Mouse (Mus musculus): ENCODE data around the gene 4930558C23Rik. TPM values are rescaled to one million over a fixed set of nuclear protein-coding genes. Genes with fewer than 3 reads are reported as not detected.

The 4930558C23Rik gene
- polyA plus RNA-seq, 1 experiment, result not detected

- H3K4me1 ChIP-seq (ENCODE audit: control insufficient read depth, insufficient read depth, insufficient read length, low read length), result no peaks in the 10 kb centered on the region
- H3K27me3 ChIP-seq (ENCODE audit: control insufficient read depth, insufficient read depth, low read length), result no peaks in the 10 kb centered on the region
- H3K4me3 ChIP-seq (ENCODE audit: low read depth, low read length), result no peak overlapping the region
- TF ChIP-seq CTCF (IDR thresholded peaks at IDR 0.05; ENCODE audit: extremely low read depth, insufficient read length, insufficient replicate concordance, low read depth, low read length) (no peak), POLR2A (IDR thresholded peaks at IDR 0.05; ENCODE audit: low read depth, low read length) (no peak)
- no peak overlapping the region for H3K27ac ChIP-seq (ENCODE audit: insufficient read depth, low read depth, low read length)
- peaks cover 64% of the 10 kb centered on the region for H3K36me3 ChIP-seq (ENCODE audit: control insufficient read depth, insufficient read depth, low read length)
- 91% methylated on average over 4 of the region's 4 CpGs for WGBS
These were observed 64.4 kb downstream of the 4930558C23Rik start for GRCm38 (mm10) chr3:95338251-95338650.

DNA sequence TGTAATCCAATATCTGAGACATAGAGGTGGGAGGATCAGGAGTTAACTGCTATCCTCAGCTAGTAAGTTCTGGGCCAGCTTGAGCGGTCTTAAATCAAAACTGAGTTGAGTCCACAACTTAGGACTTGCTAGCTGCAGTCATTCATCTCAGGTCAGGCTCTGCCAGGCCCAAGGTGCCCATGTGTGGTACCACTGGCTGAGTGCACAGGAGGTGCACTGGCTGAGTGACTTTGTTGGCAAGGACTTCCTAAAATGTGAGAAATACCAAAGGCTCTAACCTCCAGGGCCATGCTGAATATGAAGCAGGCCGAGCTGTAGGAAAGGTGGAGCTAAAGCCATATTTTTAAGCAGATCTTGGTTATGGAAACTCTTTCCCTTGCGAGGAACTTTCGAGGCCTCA, 65.3 kb downstream of the 4930558C23Rik start:
- H3K4me3 ChIP-seq (ENCODE audit: low read depth, low read length), result no peak overlapping the region
- H3K36me3 ChIP-seq (ENCODE audit: control insufficient read depth, insufficient read depth, low read length), result peaks cover 63% of the 10 kb centered on the region
- H3K27me3 ChIP-seq (ENCODE audit: control insufficient read depth, insufficient read depth, low read length), result no peaks in the 10 kb centered on the region
- H3K4me1 ChIP-seq (ENCODE audit: control insufficient read depth, insufficient read depth, insufficient read length, low read length), result no peaks in the 10 kb centered on the region
- TF ChIP-seq CTCF (IDR thresholded peaks at IDR 0.05; ENCODE audit: extremely low read depth, insufficient read length, insufficient replicate concordance, low read depth, low read length) (no peak), POLR2A (IDR thresholded peaks at IDR 0.05; ENCODE audit: low read depth, low read length) (no peak)
- WGBS, result 93% methylated on average over 4 of the region's 4 CpGs
- H3K27ac ChIP-seq (ENCODE audit: insufficient read depth, low read depth, low read length), result no peak overlapping the region

Other genes with a start within 250 kb of the 4930558C23Rik start
- gene Sema6c, start 242.4 kb downstream of the 4930558C23Rik start, polyA plus RNA-seq (2012; rRNA removed), result 2.1 and 4.6 TPM in 2 replicates
- gene Gabpb2, start 184.9 kb downstream of the 4930558C23Rik start, polyA plus RNA-seq (2012; rRNA removed), result 2.9 and 7.4 TPM in 2 replicates
- 26.1 and 41.6 TPM in 2 replicates for gene Cdc42se1, start 174.1 kb downstream of the 4930558C23Rik start, polyA plus RNA-seq (2012; rRNA removed)
- 13.1 and 14.0 TPM in 2 replicates for gene Mllt11, start 170.7 kb downstream of the 4930558C23Rik start, polyA plus RNA-seq (2012; rRNA removed)
- gene Gm128, start 161.2 kb downstream of the 4930558C23Rik start, polyA plus RNA-seq (2012; rRNA removed), result 0.13 and 0.18 TPM in 2 replicates
- 0.16 and 0.58 TPM in 2 replicates for gene Bnipl, start 151.6 kb downstream of the 4930558C23Rik start, polyA plus RNA-seq (2012; rRNA removed)
- 58.5 and 89.2 TPM in 2 replicates for gene Mindy1, start 121.5 kb downstream of the 4930558C23Rik start, polyA plus RNA-seq (2012; rRNA removed)
- 4.4 and 11.5 TPM in 2 replicates for gene Prune1, start 120.8 kb downstream of the 4930558C23Rik start, polyA plus RNA-seq (2012; rRNA removed)
- gene Anxa9, start 95.7 kb downstream of the 4930558C23Rik start, polyA plus RNA-seq (2012; rRNA removed), result 0.52 and 0.65 TPM in 2 replicates
- 51.3 and 84.0 TPM in 2 replicates for gene Cers2, start 88.0 kb downstream of the 4930558C23Rik start, polyA plus RNA-seq (2012; rRNA removed)
- gene Setdb1, start 45.6 kb downstream of the 4930558C23Rik start, polyA plus RNA-seq (2012; rRNA removed), result 3.3 and 5.3 TPM in 2 replicates
- 11.7 and 29.5 TPM in 2 replicates for gene Arnt, start 31.5 kb upstream of the 4930558C23Rik start, polyA plus RNA-seq (2012; rRNA removed)
- gene Ctsk, start 96.4 kb upstream of the 4930558C23Rik start, polyA plus RNA-seq (2012; rRNA removed), result 0.81 and 0.85 TPM in 2 replicates
- gene Ctss, start 123.9 kb upstream of the 4930558C23Rik start, polyA plus RNA-seq (2012; rRNA removed), result 11.4 and 26.7 TPM in 2 replicates
- gene Hormad1, start 156.8 kb upstream of the 4930558C23Rik start, polyA plus RNA-seq (2012; rRNA removed), result not detected in 2 replicates
- gene Golph3l, start 186.1 kb upstream of the 4930558C23Rik start, polyA plus RNA-seq (2012; rRNA removed), result 1.8 and 4.8 TPM in 2 replicates
- gene Ensa, start 222.2 kb upstream of the 4930558C23Rik start, polyA plus RNA-seq (2012; rRNA removed), result 5.2 and 10.1 TPM in 2 replicates